8 mouse cellular contexts compared by ENCODE assay signal in genomic region chr11:116580031-116580652, GRCm38 (mm10). TPM values are rescaled to one million over a fixed set of nuclear protein-coding genes. Genes with fewer than 3 reads are reported as not detected.
DNase-seq lines count a peak whose midpoint lies in the region; ATAC-seq and TF ChIP-seq lines count a peak whose summit lies in the region.

No protein-coding gene starts in this region.

- WGBS in lung, embryonic 14.5 days: 22% methylated on average over 10 of the region's 10 CpGs

- H3K27ac ChIP-seq in lung, embryonic 14.5 days (ENCODE audit: low read depth): no peak overlapping the region

- H3K4me1 ChIP-seq in lung, embryonic 14.5 days (ENCODE audit: insufficient read depth): no peaks in the 10 kb centered on the region

- peak overlapping the region; percentile 94 for H3K4me3 ChIP-seq in lung, embryonic 14.5 days (ENCODE audit: low read depth, low read length)

- peak overlapping the region; percentile 92 for H3K4me2 ChIP-seq in lung, embryonic 14.5 days

- H3K27me3 ChIP-seq in lung, embryonic 14.5 days (ENCODE audit: insufficient read depth, low read length): no peaks in the 10 kb centered on the region

- peak overlapping the region; percentile 89 for H3K9ac ChIP-seq in lung, embryonic 14.5 days

- H3K9me3 ChIP-seq in lung, embryonic 14.5 days (ENCODE audit: low read depth, low read length): no peaks in the 10 kb centered on the region

- ATAC-seq in lung, embryonic 14.5 days (ENCODE audit: insufficient read depth): no peak

- TF ChIP-seq CTCF in lung, embryonic 14.5 days (IDR thresholded peaks at IDR 0.05; ENCODE audit: low read depth): no peak

- H3K36me3 ChIP-seq in lung, embryonic 14.5 days (ENCODE audit: insufficient read depth): 0 out of 2 replicates have a peak, but pooled peaks cover 3% of the 10 kb centered on the region

- no peak for DNase-seq in lung, embryonic 14.5 days
- no peak for DNase-seq in lung, postnatal 14 days
- DNase-seq in c-Kit-positive CD71-positive TER-119-negative erythroid progenitor cells, embryonic 14.5 days (ENCODE audit: low read depth): peak; percentile 66
- DNase-seq in induced T-regulatory cell, adult 2 months (ENCODE audit: low read depth): peak; percentile 44
- DNase-seq in naive thymus-derived CD4-positive, alpha-beta T cell, adult 2 months (ENCODE audit: low read depth): peak; percentile 26
- DNase-seq in layer of hippocampus, adult 18-20 months (ENCODE audit: low spot score in 2 of 2): no peak
- DNase-seq in adrenal gland, postnatal 14 days: no peak
- no peak for DNase-seq in adipocyte (ENCODE audit: low spot score)

RNA-seq across cellular contexts. Expression of gene Ube2o, which starts 1.1 kb away (rescaled TPM):
- 17.4 and 22.8 TPM in 2 replicates for polyA plus RNA-seq in lung, embryonic 14.5 days (2014; fragmentation: Nextera tagmentation; extraction: Ambion mirVana)
- total RNA-seq in layer of hippocampus, adult 18-20 months (2021): 100 to 1,000 TPM in 1 of 2 experiments, 10 to 100 TPM in 1; 99.4 to 104 TPM
- total RNA-seq in adrenal gland, postnatal 14 days (2021): 32.0 and 38.5 TPM in 2 replicates

RNA-seq across cellular contexts. Expression of gene Aanat, which starts 6.1 kb away (rescaled TPM):
- not detected in 2 replicates for polyA plus RNA-seq in lung, embryonic 14.5 days (2014; fragmentation: Nextera tagmentation; extraction: Ambion mirVana)
- 1 to 10 TPM in 1 of 2 experiments, under 1 TPM in 1; 0.33 to 1.1 TPM for total RNA-seq in layer of hippocampus, adult 18-20 months (2021)
- total RNA-seq in adrenal gland, postnatal 14 days (2021): not detected in 2 replicates

RNA-seq across cellular contexts. Expression of gene Rhbdf2, which starts 46.7 kb away (rescaled TPM):
- polyA plus RNA-seq in lung, embryonic 14.5 days (2014; fragmentation: Nextera tagmentation; extraction: Ambion mirVana): 8.9 and 9.8 TPM in 2 replicates
- 1 to 10 TPM; 1.1 to 1.3 TPM for total RNA-seq in layer of hippocampus, adult 18-20 months (2021)
- 11.2 and 14.3 TPM in 2 replicates for total RNA-seq in adrenal gland, postnatal 14 days (2021)

RNA-seq across cellular contexts. Expression of gene Sphk1, which starts 49.4 kb away (rescaled TPM):
- polyA plus RNA-seq in lung, embryonic 14.5 days (2014; fragmentation: Nextera tagmentation; extraction: Ambion mirVana): 4.0 and 5.5 TPM in 2 replicates
- total RNA-seq in layer of hippocampus, adult 18-20 months (2021): 1 to 10 TPM in 1 of 2 experiments, under 1 TPM in 1; 0.84 to 2.3 TPM
- total RNA-seq in adrenal gland, postnatal 14 days (2021): 2.3 and 3.5 TPM in 2 replicates

Comparison
In these comparisons a context has a peak if more than half of its experiments do, and no peak if none do; other contexts are left out.
1. DNase-seq: peak in c-Kit-positive CD71-positive TER-119-negative erythroid progenitor cells, embryonic 14.5 days (single experiment), induced T-regulatory cell, adult 2 months (single experiment) and naive thymus-derived CD4-positive, alpha-beta T cell, adult 2 months (single experiment); none in lung, embryonic 14.5 days (single experiment), lung, postnatal 14 days (single experiment), layer of hippocampus, adult 18-20 months (0 of 2), adrenal gland, postnatal 14 days (single experiment) and adipocyte (single experiment).